9 mouse cellular contexts compared by ENCODE assay signal in the genomic region with DNA sequence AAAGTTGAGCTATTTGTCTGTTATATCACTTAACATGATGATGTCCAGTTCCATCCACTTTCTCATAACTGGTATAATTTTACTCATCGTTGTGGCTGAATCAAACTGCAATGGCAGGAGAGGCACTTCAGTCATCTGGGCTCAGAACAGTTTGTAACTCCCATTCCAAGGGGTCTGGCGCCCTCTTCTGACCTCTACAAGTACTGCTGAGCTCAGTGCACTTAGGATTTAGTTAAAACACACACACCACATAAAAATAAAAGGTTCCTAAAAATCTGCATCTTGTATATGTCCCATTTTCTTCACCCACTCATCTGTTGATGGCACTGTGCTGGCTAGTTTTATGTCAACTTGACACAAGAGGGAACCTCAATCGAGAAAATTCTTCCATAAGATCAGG. TPM values are rescaled to one million over a fixed set of nuclear protein-coding genes. Genes with fewer than 3 reads are reported as not detected.
DNase-seq lines count a peak whose midpoint lies in the region; ATAC-seq lines count a peak whose summit lies in the region.
"Had no signal": no experiment of that assay in that cellular context is flagged by ENCODE, and none has a peak within 500 bp of the region (broad histone marks: within the 10 kb centered on the region; RNA-seq: fewer than 3 reads in every experiment).

No protein-coding gene starts in this region.

- no peaks in the 10 kb centered on the region for H3K27me3 ChIP-seq in heart, embryonic 12.5 days (replicated peaks)
- no peaks in the 10 kb centered on the region for H3K27me3 ChIP-seq in embryonic facial prominence, embryonic 14.5 days (replicated peaks; ENCODE audit: control insufficient read depth, insufficient read depth, low read length)
- H3K27me3 ChIP-seq in hindbrain, embryonic 13.5 days, result no peaks in the 10 kb centered on the region
- H3K27me3 ChIP-seq: stomach, embryonic 15.5 days had no signal

- H3K4me3 ChIP-seq in heart, embryonic 12.5 days, result no peak overlapping the region
- H3K4me3 ChIP-seq in embryonic facial prominence, embryonic 14.5 days (ENCODE audit: low read depth, low read length), result no peak overlapping the region
- no peak overlapping the region for H3K4me3 ChIP-seq in hindbrain, embryonic 13.5 days
- H3K4me3 ChIP-seq: stomach, embryonic 15.5 days had no signal

- H3K9ac ChIP-seq in heart, embryonic 12.5 days, result no peak overlapping the region
- H3K9ac ChIP-seq in embryonic facial prominence, embryonic 14.5 days (ENCODE audit: low read depth, low read length), result no peak overlapping the region
- no peak overlapping the region for H3K9ac ChIP-seq in hindbrain, embryonic 13.5 days
- H3K9ac ChIP-seq: stomach, embryonic 15.5 days had no signal

- H3K9me3 ChIP-seq in heart, embryonic 12.5 days (replicated peaks), result no peaks in the 10 kb centered on the region
- no peaks in the 10 kb centered on the region for H3K9me3 ChIP-seq in embryonic facial prominence, embryonic 14.5 days (ENCODE audit: control insufficient read depth, low read length)
- H3K9me3 ChIP-seq in hindbrain, embryonic 13.5 days, result no peaks in the 10 kb centered on the region
- H3K9me3 ChIP-seq: stomach, embryonic 15.5 days had no signal

- DNase-seq in heart, adult 11 months, result peak; percentile 94
- DNase-seq in adrenal gland, postnatal 36 days, result peak; percentile 87 to 90
- peak; percentile 87 for DNase-seq in embryonic facial prominence, embryonic 14.5 days (ENCODE audit: low spot score)
- DNase-seq in left cerebral cortex, postnatal 4 days, result peak; percentile 82
- DNase-seq in monocyte, adult 2 months (ENCODE audit: low read depth in 1 of 2, low spot score in 2 of 2), result peak; percentile 59 to 78
- DNase-seq in spleen, postnatal 14 days (ENCODE audit: low spot score in 2 of 2), result peak; percentile 71 to 84

- no peak overlapping the region for H3K27ac ChIP-seq in heart, embryonic 12.5 days (ENCODE audit: poor library complexity, severe bottlenecking)
- H3K27ac ChIP-seq in embryonic facial prominence, embryonic 14.5 days (replicated peaks; ENCODE audit: low read depth, low read length), result no peak overlapping the region
- no peak overlapping the region for H3K27ac ChIP-seq in hindbrain, embryonic 13.5 days
- H3K27ac ChIP-seq: stomach, embryonic 15.5 days had no signal

- intact Hi-C loops in left cerebral cortex, postnatal 4 days (cut with DNase I), result no loop called here

- H3K4me1 ChIP-seq in heart, embryonic 12.5 days (replicated peaks), result peaks cover 13% of the 10 kb centered on the region
- 0 out of 2 replicates have a peak, but pooled peaks cover 5% of the 10 kb centered on the region for H3K4me1 ChIP-seq in embryonic facial prominence, embryonic 14.5 days (ENCODE audit: control insufficient read depth, insufficient read depth, low read length)
- H3K4me1 ChIP-seq in hindbrain, embryonic 13.5 days (replicated peaks), result peaks cover 44% of the 10 kb centered on the region

- WGBS in heart, embryonic 12.5 days, result 34% methylated on average over 3 of the region's 3 CpGs
- 37% methylated on average over 3 of the region's 3 CpGs for WGBS in embryonic facial prominence, embryonic 14.5 days
- 41% methylated on average over 3 of the region's 3 CpGs for WGBS in hindbrain, embryonic 13.5 days

- ATAC-seq in heart, embryonic 12.5 days (ENCODE audit: insufficient number of reproducible peaks, low FRiP score), result no peak
- ATAC-seq in embryonic facial prominence, embryonic 14.5 days (ENCODE audit: low read depth), result no peak
- ATAC-seq in hindbrain, embryonic 13.5 days (ENCODE audit: low FRiP score), result no peak

- H3K4me2 ChIP-seq in heart, embryonic 12.5 days, result no peak overlapping the region
- no peak overlapping the region for H3K4me2 ChIP-seq in embryonic facial prominence, embryonic 14.5 days (ENCODE audit: low read depth, low read length)
- H3K4me2 ChIP-seq in hindbrain, embryonic 13.5 days, result peak overlapping the region; percentile 68

- H3K36me3 ChIP-seq in heart, embryonic 12.5 days, result peaks cover 30% of the 10 kb centered on the region
- H3K36me3 ChIP-seq in embryonic facial prominence, embryonic 14.5 days (ENCODE audit: control insufficient read depth, insufficient read depth, low read length), result peaks cover 15% of the 10 kb centered on the region
- H3K36me3 ChIP-seq in hindbrain, embryonic 13.5 days, result peaks cover 40% of the 10 kb centered on the region

RNA-seq across cellular contexts. Expression of gene Bola2, which starts 1.9 kb away (rescaled TPM):
- 102 and 120 TPM in 2 replicates for polyA plus RNA-seq in heart, embryonic 12.5 days (2016; fragmentation: Nextera tagmentation; extraction: Ambion mirVana)
- total RNA-seq in adrenal gland, postnatal 36 days (2021), result 10 to 100 TPM; 94.8 to 98.1 TPM
- polyA plus RNA-seq in embryonic facial prominence, embryonic 14.5 days (2014; fragmentation: Nextera tagmentation; extraction: Ambion mirVana), result 108 and 130 TPM in 2 replicates
- 149 and 154 TPM in 2 replicates for polyA plus RNA-seq in hindbrain, embryonic 13.5 days (2015; fragmentation: Nextera tagmentation; extraction: Ambion mirVana)
- 100 to 1,000 TPM; 107 to 115 TPM for total RNA-seq in left cerebral cortex, postnatal 4 days (2021)

RNA-seq across cellular contexts. Expression of gene Slx1b, which starts 2.3 kb away (rescaled TPM):
- polyA plus RNA-seq in heart, embryonic 12.5 days (2016; fragmentation: Nextera tagmentation; extraction: Ambion mirVana), result 6.9 and 7.5 TPM in 2 replicates
- total RNA-seq in adrenal gland, postnatal 36 days (2021), result 10 to 100 TPM in 1 of 2 experiments, 1 to 10 TPM in 1; 8.7 to 14.8 TPM
- polyA plus RNA-seq in embryonic facial prominence, embryonic 14.5 days (2014; fragmentation: Nextera tagmentation; extraction: Ambion mirVana), result 5.3 and 6.4 TPM in 2 replicates
- polyA plus RNA-seq in hindbrain, embryonic 13.5 days (2015; fragmentation: Nextera tagmentation; extraction: Ambion mirVana), result 20.9 and 22.2 TPM in 2 replicates
- total RNA-seq in left cerebral cortex, postnatal 4 days (2021), result 10 to 100 TPM; 25.4 to 26.5 TPM

RNA-seq across cellular contexts. Expression of gene Coro1a, which starts 14.3 kb away (rescaled TPM):
- polyA plus RNA-seq in heart, embryonic 12.5 days (2016; fragmentation: Nextera tagmentation; extraction: Ambion mirVana), result 9.2 and 9.8 TPM in 2 replicates
- total RNA-seq in adrenal gland, postnatal 36 days (2021), result 10 to 100 TPM; 10.1 to 11.6 TPM
- 44.9 and 45.2 TPM in 2 replicates for polyA plus RNA-seq in embryonic facial prominence, embryonic 14.5 days (2014; fragmentation: Nextera tagmentation; extraction: Ambion mirVana)
- 81.4 and 90.1 TPM in 2 replicates for polyA plus RNA-seq in hindbrain, embryonic 13.5 days (2015; fragmentation: Nextera tagmentation; extraction: Ambion mirVana)
- total RNA-seq in left cerebral cortex, postnatal 4 days (2021), result 100 to 1,000 TPM; 137 to 143 TPM

RNA-seq across cellular contexts. Expression of gene Sult1a1, which starts 17.0 kb away (rescaled TPM):
- 3.7 TPM in 2 replicates for polyA plus RNA-seq in heart, embryonic 12.5 days (2016; fragmentation: Nextera tagmentation; extraction: Ambion mirVana)
- 10 to 100 TPM; 34.1 to 52.7 TPM for total RNA-seq in adrenal gland, postnatal 36 days (2021)
- 13.5 and 17.9 TPM in 2 replicates for polyA plus RNA-seq in embryonic facial prominence, embryonic 14.5 days (2014; fragmentation: Nextera tagmentation; extraction: Ambion mirVana)
- 1.4 and 1.6 TPM in 2 replicates for polyA plus RNA-seq in hindbrain, embryonic 13.5 days (2015; fragmentation: Nextera tagmentation; extraction: Ambion mirVana)
- total RNA-seq in left cerebral cortex, postnatal 4 days (2021), result 1 to 10 TPM; 2.9 to 3.1 TPM

RNA-seq across cellular contexts. Expression of gene Sgf29, which starts 44.1 kb away (rescaled TPM):
- polyA plus RNA-seq in heart, embryonic 12.5 days (2016; fragmentation: Nextera tagmentation; extraction: Ambion mirVana), result 26.9 and 27.2 TPM in 2 replicates
- total RNA-seq in adrenal gland, postnatal 36 days (2021), result 10 to 100 TPM; 39.0 to 41.7 TPM
- polyA plus RNA-seq in embryonic facial prominence, embryonic 14.5 days (2014; fragmentation: Nextera tagmentation; extraction: Ambion mirVana), result 40.8 and 45.4 TPM in 2 replicates
- 53.4 and 56.5 TPM in 2 replicates for polyA plus RNA-seq in hindbrain, embryonic 13.5 days (2015; fragmentation: Nextera tagmentation; extraction: Ambion mirVana)
- total RNA-seq in left cerebral cortex, postnatal 4 days (2021), result 10 to 100 TPM; 49.9 to 53.0 TPM
